Mouse (Mus musculus) embryonic facial prominence, embryonic 12.5 days (tissue): ENCODE results near the gene Gm6337. TPM values are rescaled to one million over a fixed set of nuclear protein-coding genes. Genes with fewer than 3 reads are reported as not detected.
"Not testable (repeated sequence)": the region's sequence is repeated elsewhere in the genome, so short reads cannot be mapped to it uniquely, and the experiment has no call there.

Experiments used
- ATAC-seq: fragments of 200-750 bp; cut with Nextera tagmentation; 2 replicates; pipeline ENCODE4 v1.8.0; 2017; ENCODE audit not compliant: insufficient number of reproducible peaks, insufficient read depth, low FRiP score, low TSS enrichment
- H3K27ac ChIP-seq: fragments of 300-500 bp; sonication (generic); 2 replicates; pipeline ENCODE4 v1.5.1; 2016; ENCODE audit warnings: mild to moderate bottlenecking
- H3K27me3 ChIP-seq: fragments of 300-500 bp; sonication (generic); 2 replicates; pipeline ENCODE4 v1.6.1; 2016; ENCODE audit warnings: mild to moderate bottlenecking, moderate library complexity
- H3K36me3 ChIP-seq: fragments of 300-500 bp; sonication (generic); 2 replicates; pipeline ENCODE4 v1.6.1; 2016; ENCODE audit warnings: mild to moderate bottlenecking
- H3K4me1 ChIP-seq: fragments of 300-500 bp; sonication (generic); 2 replicates; pipeline ENCODE4 v1.6.1; 2016
- H3K4me2 ChIP-seq: fragments of 300-500 bp; sonication (generic); replicated peaks from 2 replicates; pipeline ENCODE4 v1.6.1; 2016; ENCODE audit warnings: mild to moderate bottlenecking, moderate library complexity
- H3K4me3 ChIP-seq: fragments of 300-500 bp; sonication (generic); 2 replicates; pipeline ENCODE4 v1.5.1; 2016; ENCODE audit warnings: mild to moderate bottlenecking
- H3K9ac ChIP-seq: fragments of 300-500 bp; sonication (generic); 2 replicates; pipeline ENCODE4 v1.6.1; 2016; ENCODE audit warnings: mild to moderate bottlenecking, moderate library complexity
- H3K9me3 ChIP-seq: fragments of 300-500 bp; sonication (generic); 2 replicates; pipeline ENCODE4 v1.6.1; 2016; ENCODE audit warnings: mild to moderate bottlenecking, moderate library complexity
- WGBS: fragments of 180-500 bp; shearing (Covaris S2); methylation state at CpG from one replicate; pipeline ENCODE4 v1.1.7; 2016; 5-methylcytosine and 5-hydroxymethylcytosine counted together
- polyA plus RNA-seq: library from polyadenylated mRNA; unstranded; fragments of >200 nt; fragmentation: Nextera tagmentation; extraction: Ambion mirVana; gene quantifications from 2 replicates; pipeline ENCODE4 v1.2.1, GENCODE M21; 2016

Gm6337 gene
- polyA plus RNA-seq, result not detected in 2 replicates

GRCm38 (mm10) chr14:6058167-6058566, at the start of gene Gm6337:
TSS of gene Gm6337 (minus strand) at chr14:6058267.
- WGBS, result 88% methylated on average over 4 of the region's 4 CpGs
- not testable (repeated sequence) for H3K27ac ChIP-seq, H3K9me3 ChIP-seq, H3K36me3 ChIP-seq, H3K4me3 ChIP-seq, H3K27me3 ChIP-seq, ATAC-seq, H3K9ac ChIP-seq, H3K4me2 ChIP-seq, H3K4me1 ChIP-seq

GRCm38 (mm10) chr14:6107500-6107899, 49.4 kb upstream of the Gm6337 start:
- ATAC-seq, H3K9ac ChIP-seq, H3K27me3 ChIP-seq, H3K27ac ChIP-seq, H3K9me3 ChIP-seq, H3K36me3 ChIP-seq, H3K4me1 ChIP-seq: not testable (repeated sequence)
- WGBS, result 8% methylated on average over 9 of the region's 9 CpGs
- H3K4me3 ChIP-seq, result peak overlapping the region; percentile 37
- peak overlapping the region; percentile 44 for H3K4me2 ChIP-seq

GRCm38 (mm10) chr14:6093842-6094241, 35.8 kb upstream of the Gm6337 start, which contains the start of gene Gm8206:
TSS of gene Gm8206 (minus strand) at chr14:6093942.
- WGBS, result 80% methylated on average over 2 of the region's 3 CpGs
- not testable (repeated sequence) for H3K9me3 ChIP-seq, H3K36me3 ChIP-seq, H3K27ac ChIP-seq, H3K4me1 ChIP-seq, H3K4me3 ChIP-seq, H3K4me2 ChIP-seq, H3K9ac ChIP-seq, H3K27me3 ChIP-seq, ATAC-seq

Other genes starting within 250 kb of the Gm6337 start
- not detected in 2 replicates for gene Gm3424, start 227.9 kb downstream of the Gm6337 start, polyA plus RNA-seq
- gene Gm8237, start 177.9 kb downstream of the Gm6337 start, polyA plus RNA-seq, result 0.26 TPM in 1 of 2 replicates, not detected in the other
- 0.52 and 0.56 TPM in 2 replicates for gene Gm3248, start 96.5 kb downstream of the Gm6337 start, polyA plus RNA-seq
- not detected in 2 replicates for gene Gm3453, start 79.1 kb downstream of the Gm6337 start, polyA plus RNA-seq
- 1.8 TPM in 2 replicates for gene Gm8206, start 35.7 kb upstream of the Gm6337 start, polyA plus RNA-seq
- gene Gm3468, start 50.4 kb upstream of the Gm6337 start, polyA plus RNA-seq, result 2.7 TPM in 2 replicates
- not detected in 2 replicates for gene Gm3476, start 67.5 kb upstream of the Gm6337 start, polyA plus RNA-seq
- not detected in 2 replicates for gene Gm21560, start 161.0 kb upstream of the Gm6337 start, polyA plus RNA-seq
- gene Gm3411, start 229.0 kb upstream of the Gm6337 start, polyA plus RNA-seq, result 1.8 and 2.7 TPM in 2 replicates
- not detected in 2 replicates for gene Gm21103, start 246.6 kb upstream of the Gm6337 start, polyA plus RNA-seq